Mouse (Mus musculus): ENCODE data around the gene Asic5.
A peak's percentile ranks its signal among the peaks of the same experiment; 100 is the strongest.

Asic5 gene

DNA sequence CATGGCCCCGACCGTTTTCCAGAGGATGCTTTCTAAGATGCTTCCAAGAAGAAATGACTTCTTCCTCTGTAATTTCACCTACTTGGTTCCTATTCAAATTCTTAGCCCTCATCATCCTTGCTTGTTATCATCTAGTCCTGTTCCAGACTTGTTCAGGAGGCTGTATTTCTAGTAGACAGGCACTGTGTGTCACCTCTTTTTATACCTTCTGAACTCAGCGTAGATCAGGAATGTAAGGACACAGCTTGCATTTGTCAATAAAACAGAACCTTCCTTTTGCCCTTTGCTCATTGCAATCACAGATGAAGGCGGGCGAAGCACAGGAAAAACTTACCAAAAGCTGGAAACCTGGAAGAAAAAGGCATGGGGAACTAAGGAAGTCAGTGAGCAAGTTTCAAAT lies at the start of gene Asic5:
Asic5 (plus strand) TSS at position 301 of the 400 bp plus-strand sequence.
- no peak for DNase-seq (ENCODE audit: low spot score in 2 of 2)

DNA sequence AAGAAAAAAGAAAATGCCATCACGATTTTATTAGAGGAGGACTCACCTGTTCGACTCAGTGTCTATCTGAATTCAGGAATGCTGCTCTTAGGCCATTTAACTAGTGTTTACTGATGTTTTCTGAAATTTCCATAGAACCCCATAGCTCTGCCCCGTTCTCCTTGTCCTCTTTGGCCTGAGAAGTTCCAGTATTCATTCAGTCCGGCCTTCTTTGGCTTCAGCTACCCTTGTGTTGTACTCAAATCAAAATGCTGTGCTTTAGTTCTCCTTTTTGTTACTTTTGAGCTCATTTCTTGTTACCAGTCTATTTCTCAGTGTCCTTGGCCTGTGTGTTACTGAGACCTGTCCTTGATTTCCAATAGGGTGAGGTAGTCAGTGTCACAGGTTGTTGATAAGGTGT lies 48.7 kb upstream of the Asic5 start:
- no peak for DNase-seq (ENCODE audit: low spot score in 2 of 2)

- DNase-seq (ENCODE audit: low spot score in 2 of 2), result no peak
Measured at GRCm38 (mm10) chr3:81938924-81939323, 43.2 kb upstream of the Asic5 start.

DNA sequence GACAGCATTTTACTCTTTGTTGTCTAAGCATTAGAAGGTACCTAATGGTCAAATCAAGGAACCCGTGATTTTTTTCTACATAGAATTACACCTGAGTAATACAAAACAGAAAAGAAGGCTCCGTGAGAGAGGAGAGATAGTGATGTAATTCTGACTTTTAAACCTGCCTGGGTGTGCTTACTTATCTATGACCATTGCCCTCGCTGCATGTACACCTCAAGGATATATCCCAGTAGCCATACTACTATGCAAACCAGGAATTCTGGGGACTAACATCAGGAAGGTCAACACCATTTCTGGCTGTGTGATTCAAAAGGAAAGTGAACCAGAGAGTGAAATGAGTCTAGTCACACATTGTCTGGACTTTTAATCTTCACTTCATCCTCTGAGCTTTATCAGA lies 39.7 kb upstream of the Asic5 start:
- no peak for DNase-seq (ENCODE audit: low spot score in 2 of 2)

- DNase-seq (ENCODE audit: low spot score in 2 of 2), result no peak
Measured at GRCm38 (mm10) chr3:81943097-81943496, 39.0 kb upstream of the Asic5 start.

GRCm38 (mm10) chr3:81944851-81945393 lies 37.2 kb upstream of the Asic5 start:
- no peak for DNase-seq (ENCODE audit: low spot score in 2 of 2)

DNA sequence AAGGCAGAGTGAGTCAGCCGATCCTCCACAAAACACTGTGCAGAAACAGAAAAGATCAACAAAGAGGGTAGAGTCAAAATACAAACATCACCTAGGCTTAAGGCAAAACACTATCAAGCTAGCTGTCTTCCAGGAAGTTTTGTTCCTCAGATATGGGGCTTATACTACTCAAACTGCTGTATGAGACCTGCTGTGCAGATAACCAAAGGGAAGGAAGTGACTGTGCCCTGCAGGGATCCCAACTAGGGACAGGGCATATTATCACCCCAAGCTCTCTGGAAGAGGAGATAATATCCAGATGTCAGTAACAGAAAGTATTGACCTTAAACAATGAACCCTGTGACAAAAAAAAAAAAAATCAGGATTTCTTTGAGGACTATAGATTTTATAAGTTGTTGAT lies 33.0 kb upstream of the Asic5 start:
- DNase-seq (ENCODE audit: low spot score in 2 of 2), result no peak

DNA sequence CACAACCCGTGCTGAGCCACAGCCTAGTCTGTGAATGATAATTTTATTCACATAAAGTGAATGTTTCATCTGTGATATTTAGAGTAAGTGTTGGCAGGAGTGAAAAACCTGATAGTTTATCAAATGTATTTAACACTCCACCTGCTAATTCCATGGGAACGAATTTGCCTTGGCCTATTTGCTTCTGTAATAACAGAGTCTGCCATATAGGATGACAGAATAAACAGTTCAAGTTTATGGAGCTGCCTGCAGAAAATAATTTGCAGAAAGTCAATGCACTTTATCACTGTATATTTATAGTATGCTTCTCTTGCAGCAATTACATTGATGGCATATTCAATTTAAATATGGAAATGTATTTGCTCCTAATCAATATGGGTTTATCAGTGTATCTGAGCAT lies 30.3 kb upstream of the Asic5 start:
- DNase-seq (ENCODE audit: low spot score in 2 of 2), result no peak

DNA sequence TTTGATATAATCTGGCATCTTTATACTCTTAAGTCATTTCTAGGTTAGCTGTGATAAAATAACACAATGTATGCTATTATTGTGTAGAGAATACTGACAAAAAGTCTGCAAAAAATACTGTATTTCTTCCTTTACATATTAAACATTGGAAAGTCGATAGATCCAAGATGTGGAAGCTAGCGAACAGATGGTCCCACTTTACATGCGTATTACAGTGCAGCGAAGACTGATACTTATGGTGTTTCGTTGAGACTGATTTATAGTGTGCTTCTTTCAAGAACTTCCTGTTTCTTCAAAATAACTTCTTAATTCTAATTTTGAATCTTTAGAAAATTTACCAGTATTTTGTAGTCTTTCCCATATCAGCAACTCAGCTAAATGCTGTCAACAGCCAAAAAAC lies 24.6 kb upstream of the Asic5 start:
- DNase-seq (ENCODE audit: low spot score in 2 of 2), result no peak

DNA sequence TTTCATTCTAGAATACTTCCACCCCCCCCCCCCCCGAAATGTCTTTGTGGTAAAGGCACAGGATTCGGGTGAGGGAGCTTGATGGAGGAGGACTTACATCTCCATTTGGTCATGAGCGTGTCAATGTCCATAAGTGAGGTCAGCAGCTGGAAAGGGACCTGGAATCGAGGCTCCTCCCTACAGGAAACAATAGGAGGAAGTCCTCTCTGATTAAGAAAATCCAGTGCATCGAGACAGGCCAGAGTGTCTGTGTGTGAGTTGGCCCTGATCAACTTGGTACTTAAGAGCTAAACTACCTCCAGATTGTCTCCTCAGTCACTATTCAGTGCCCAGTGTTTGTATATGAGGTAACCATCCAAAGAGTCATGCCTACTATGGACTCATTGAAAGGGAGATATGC lies 20.8 kb upstream of the Asic5 start:
- DNase-seq (ENCODE audit: low spot score in 2 of 2), result no peak

GRCm38 (mm10) chr3:81963768-81964167 lies 18.3 kb upstream of the Asic5 start:
- DNase-seq (ENCODE audit: low spot score in 2 of 2), result no peak

GRCm38 (mm10) chr3:81964596-81964995 lies 17.5 kb upstream of the Asic5 start:
- DNase-seq (ENCODE audit: low spot score in 2 of 2), result no peak

DNA sequence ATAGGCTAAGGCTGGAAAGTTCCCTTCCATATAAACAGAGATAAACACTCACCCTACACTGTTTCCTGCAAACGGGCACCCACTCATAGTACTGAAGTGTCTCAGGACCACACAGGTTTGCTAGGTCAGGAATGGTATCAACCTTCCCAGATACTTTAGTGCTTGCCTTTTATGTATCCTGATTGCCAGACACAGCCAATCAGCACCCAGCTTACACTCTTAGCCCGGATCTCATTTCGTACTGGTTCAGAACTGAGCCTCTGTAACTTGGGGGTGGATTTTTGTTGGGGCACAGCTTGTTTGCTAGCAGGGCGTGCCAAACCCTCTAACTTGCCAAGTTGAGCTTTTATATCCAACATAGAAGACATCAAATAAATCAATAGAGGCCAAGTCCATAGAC lies 6.5 kb upstream of the Asic5 start:
- DNase-seq (ENCODE audit: low spot score in 2 of 2), result no peak

- DNase-seq (ENCODE audit: low spot score in 2 of 2), result no peak
Measured at GRCm38 (mm10) chr3:81976102-81976501, 6.0 kb upstream of the Asic5 start, which contains the start of gene Tdo2. Tdo2 (minus strand) TSS chr3:81976202.

DNA sequence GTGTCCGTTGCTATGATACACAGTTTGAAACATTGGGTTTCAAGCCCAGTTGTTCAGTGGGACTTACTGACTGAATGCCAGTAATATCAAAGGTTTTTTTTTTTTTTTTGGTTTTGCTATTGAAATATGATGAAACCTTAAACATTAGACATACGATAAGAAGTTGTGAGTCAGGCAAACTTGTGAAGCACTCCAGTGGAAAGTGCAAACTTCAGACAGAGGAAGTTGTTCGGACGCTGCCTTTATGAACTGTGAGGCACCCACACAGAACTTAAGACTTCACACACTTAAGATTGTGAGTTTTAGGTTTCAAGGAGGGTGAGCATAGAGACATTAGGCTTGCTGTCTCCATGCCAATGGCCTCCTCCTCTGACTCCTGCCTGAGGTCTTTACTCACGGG lies 514 bp upstream of the Asic5 start:
- no peak for DNase-seq (ENCODE audit: low spot score in 2 of 2)

DNA sequence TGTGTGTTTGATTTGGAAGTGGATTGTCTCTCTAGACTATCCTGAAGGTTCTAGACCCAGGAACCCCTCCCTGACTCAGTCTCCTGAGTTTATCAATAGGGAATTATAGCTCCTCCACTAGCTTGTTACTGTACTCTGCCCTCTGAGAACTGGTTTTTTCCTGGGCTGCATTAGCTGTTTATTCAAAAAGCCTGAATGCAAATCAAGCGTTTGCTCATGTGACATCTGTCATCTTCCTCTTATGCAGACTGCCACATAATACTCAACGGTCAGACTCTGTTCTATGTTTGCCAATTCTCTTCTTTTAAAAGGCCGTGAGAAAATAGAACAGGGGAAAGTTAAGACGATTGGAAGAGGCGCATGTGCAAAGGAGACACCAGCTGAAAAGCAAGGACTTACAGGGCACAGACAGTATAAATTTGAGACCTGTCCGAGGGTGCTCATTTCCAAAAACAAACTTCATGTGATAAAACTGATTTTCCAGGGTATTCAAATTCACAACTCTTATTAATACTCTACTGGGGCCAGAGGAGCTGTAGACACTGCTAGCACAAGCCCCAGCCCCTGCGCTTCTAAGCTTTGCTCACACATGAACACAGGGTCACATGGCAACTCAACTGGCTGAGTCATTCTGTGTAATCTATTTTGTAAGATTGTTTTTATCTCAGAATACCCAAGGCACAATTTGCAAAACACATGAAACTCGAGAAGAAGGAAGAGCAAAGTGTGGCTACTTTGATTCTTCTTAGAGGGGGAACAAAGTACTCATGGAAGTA lies 1.2 kb downstream of the Asic5 start:
- DNase-seq (ENCODE audit: low spot score in 2 of 2), result no peak

GRCm38 (mm10) chr3:81985100-81985499 lies 3.0 kb downstream of the Asic5 start:
- no peak for DNase-seq (ENCODE audit: low spot score in 2 of 2)

DNA sequence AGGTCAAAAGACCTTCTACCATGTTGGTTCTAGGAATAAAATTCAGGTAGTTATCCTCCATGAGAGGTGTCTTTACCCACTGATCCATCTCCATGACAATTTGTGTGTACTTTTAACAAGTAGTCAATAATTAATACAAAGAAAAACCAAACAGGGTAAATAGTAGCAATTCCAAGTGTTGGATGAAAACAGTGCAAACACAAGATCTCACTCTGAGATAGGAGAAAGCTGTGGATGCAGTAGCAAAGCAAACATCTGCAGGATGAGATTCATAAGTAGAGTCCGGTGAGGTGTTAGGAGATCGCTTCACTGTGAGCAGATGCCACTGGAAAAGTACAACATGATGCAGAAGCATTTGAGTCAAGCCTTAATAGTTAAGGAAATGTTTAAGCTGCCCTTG lies 4.0 kb downstream of the Asic5 start:
- no peak for DNase-seq (ENCODE audit: low spot score in 2 of 2)

DNA sequence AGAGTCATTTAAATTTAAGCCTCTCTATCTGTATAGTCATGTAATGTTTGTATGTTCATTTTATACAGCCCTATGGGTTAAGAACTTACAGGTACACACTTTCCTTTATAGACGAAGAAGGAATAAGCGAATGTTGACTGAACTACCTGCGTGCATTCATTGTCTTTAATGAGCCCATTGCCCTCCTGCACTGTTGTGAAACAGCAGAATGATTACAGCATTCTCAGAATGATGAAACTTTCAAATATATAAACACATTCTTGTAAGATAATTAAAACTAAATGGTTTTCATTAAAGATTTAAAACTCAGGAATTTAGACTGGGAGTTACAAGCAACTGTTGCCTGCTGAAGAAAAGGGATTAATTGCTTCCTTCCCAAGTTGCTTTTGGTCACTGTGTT lies 5.5 kb downstream of the Asic5 start:
- no peak for DNase-seq (ENCODE audit: low spot score in 2 of 2)

DNA sequence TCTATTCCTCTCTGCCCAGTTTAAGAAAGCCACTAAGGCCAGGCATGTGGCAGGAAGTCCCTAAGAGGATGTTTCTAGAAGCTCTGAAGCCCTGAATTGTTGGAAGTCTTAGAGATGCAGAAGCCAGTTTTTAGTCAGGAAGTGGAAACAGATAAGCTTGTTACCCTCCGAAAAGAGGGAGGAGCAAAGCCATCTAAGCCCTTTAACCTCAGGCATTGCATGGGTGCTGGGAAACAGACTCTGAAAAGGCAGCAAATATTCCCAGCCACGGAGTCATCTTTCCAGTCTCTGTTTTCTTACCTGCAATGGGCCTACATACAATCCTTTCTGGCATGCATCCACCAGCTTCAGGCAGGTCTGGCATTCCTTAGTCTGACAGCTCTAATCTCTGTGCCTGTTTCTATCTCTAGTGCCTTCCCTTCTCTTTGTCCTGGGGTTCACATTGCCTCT lies 7.6 kb downstream of the Asic5 start:
- no peak for DNase-seq (ENCODE audit: low spot score in 2 of 2)

DNA sequence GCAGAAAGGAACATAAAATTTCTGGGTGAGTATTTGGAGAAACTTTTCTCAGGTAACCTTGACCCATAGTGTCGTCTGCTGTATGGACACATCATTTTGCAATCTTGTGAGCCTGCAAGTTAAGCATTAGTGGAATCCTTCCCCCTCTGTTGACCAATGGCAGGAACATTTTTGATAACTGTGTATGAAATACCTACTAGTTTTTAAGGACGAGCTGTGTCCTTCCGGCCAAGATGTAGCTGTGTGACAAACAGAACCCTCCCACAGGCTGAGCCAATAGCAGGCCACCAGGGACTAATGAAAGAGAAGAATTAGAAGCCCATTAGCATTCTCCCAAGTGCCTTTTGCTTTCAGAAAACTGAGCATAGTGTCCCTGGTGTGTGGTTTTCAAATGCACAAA lies 8.4 kb downstream of the Asic5 start:
- DNase-seq (ENCODE audit: low spot score in 2 of 2), result no peak

GRCm38 (mm10) chr3:81995371-81995770 lies 13.3 kb downstream of the Asic5 start:
- no peak for DNase-seq (ENCODE audit: low spot score in 2 of 2)

DNA sequence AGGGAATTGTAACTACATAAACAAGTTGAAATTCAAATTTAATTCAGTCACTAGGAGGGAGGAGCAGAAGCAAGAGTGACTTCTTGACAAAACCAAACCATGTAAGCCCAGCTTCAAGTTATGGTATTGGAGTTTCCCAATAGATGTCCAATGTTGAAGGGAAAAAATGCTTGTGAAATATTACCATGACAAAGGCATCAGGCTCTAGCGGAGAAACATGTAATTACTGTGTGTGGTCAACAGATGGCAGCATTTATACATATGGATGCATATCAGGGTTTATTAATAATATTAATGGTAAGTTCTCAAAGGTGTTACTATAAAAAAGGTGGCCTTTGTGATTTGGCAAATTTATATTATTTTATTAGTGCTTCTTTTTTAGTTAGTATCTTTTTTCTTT lies 13.9 kb downstream of the Asic5 start:
- DNase-seq (ENCODE audit: low spot score in 2 of 2), result peak; percentile 35 to 39

- no peak for DNase-seq (ENCODE audit: low spot score in 2 of 2)
Measured at GRCm38 (mm10) chr3:82007002-82007401, 24.9 kb downstream of the Asic5 start.
